Mouse (Mus musculus) heart, embryonic 13.5 days (tissue): Measurements from ENCODE around the gene Ikzf4. TPM values are rescaled to one million over a fixed set of nuclear protein-coding genes. Genes with fewer than 3 reads are reported as not detected.
A peak's percentile ranks its signal among the peaks of the same experiment; 100 is the strongest.

ENCODE experiments used
- ATAC-seq: fragments of 200-750 bp; cut with Nextera tagmentation; 2 replicates; pipeline ENCODE4 v1.8.0; 2017; ENCODE audit warnings: moderate TSS enrichment; ENCODE audit not compliant: insufficient number of reproducible peaks, low FRiP score, low TSS enrichment; ENCODE audit errors: extremely low read depth
- H3K27ac ChIP-seq: fragments of 300-500 bp; sonication (generic); replicated peaks from 2 replicates; pipeline ENCODE4 v1.5.1; 2015; ENCODE audit warnings: moderate library complexity, mild to moderate bottlenecking, inconsistent platforms
- H3K27me3 ChIP-seq: fragments of 300-500 bp; sonication (generic); replicated peaks from 2 replicates; pipeline ENCODE4 v1.6.1; 2015; ENCODE audit warnings: mild to moderate bottlenecking, inconsistent platforms
- H3K36me3 ChIP-seq: fragments of 300-500 bp; sonication (generic); 2 replicates; pipeline ENCODE4 v1.6.1; 2015; ENCODE audit warnings: mild to moderate bottlenecking, inconsistent platforms
- H3K4me1 ChIP-seq: fragments of 300-500 bp; sonication (generic); 2 replicates; pipeline ENCODE4 v1.6.1; 2015; ENCODE audit warnings: inconsistent platforms
- H3K4me2 ChIP-seq: fragments of 300-500 bp; sonication (generic); 2 replicates; pipeline ENCODE4 v1.6.1; 2015; ENCODE audit warnings: inconsistent platforms, mild to moderate bottlenecking, moderate library complexity
- H3K4me3 ChIP-seq: fragments of 300-500 bp; sonication (generic); 2 replicates; pipeline ENCODE4 v1.5.1; 2015; ENCODE audit warnings: moderate library complexity, mild to moderate bottlenecking, inconsistent platforms
- H3K9ac ChIP-seq: fragments of 300-500 bp; sonication (generic); 2 replicates; pipeline ENCODE4 v1.6.1; 2015; ENCODE audit warnings: inconsistent platforms, mild to moderate bottlenecking, moderate library complexity
- H3K9me3 ChIP-seq: fragments of 300-500 bp; sonication (generic); 2 replicates; pipeline ENCODE4 v1.6.1; 2016; ENCODE audit warnings: inconsistent platforms
- WGBS: fragments of 180-500 bp; shearing (Covaris S2); methylation state at CpG from one replicate; pipeline ENCODE4 v1.1.7; 2015; ENCODE audit warnings: mixed read lengths; 5-methylcytosine and 5-hydroxymethylcytosine counted together
- polyA plus RNA-seq: library from polyadenylated mRNA; unstranded; fragments of >200 nt; fragmentation: Nextera tagmentation; extraction: Ambion mirVana; gene quantifications from 2 replicates; pipeline ENCODE4 v1.2.1, GENCODE M21; 2015

The Ikzf4 gene
- polyA plus RNA-seq, 1 experiment from 2014 or later, result 1.3 TPM

- Histone ChIP-seq H3K4me1 (peaks cover 7% of the 10 kb centered on the region), H3K4me2 (no peak overlapping the region), H3K27me3 (no peaks in the 10 kb centered on the region), H3K9me3 (no peaks in the 10 kb centered on the region), H3K4me3 (no peak overlapping the region), H3K9ac (no peak overlapping the region), H3K27ac (no peak overlapping the region), H3K36me3 (no peaks in the 10 kb centered on the region)
- WGBS, result 46% methylated on average over 5 of the region's 5 CpGs
- ATAC-seq, result no peak
These were observed 17.8 kb upstream of the Ikzf4 start for GRCm38 (mm10) chr10:128663441-128664220.

GRCm38 (mm10) chr10:128662465-128662864, 16.7 kb upstream of the Ikzf4 start:
- Histone ChIP-seq H3K9ac (no peak overlapping the region), H3K27me3 (no peaks in the 10 kb centered on the region), H3K9me3 (no peaks in the 10 kb centered on the region), H3K4me3 (no peak overlapping the region), H3K4me2 (no peak overlapping the region), H3K27ac (no peak overlapping the region), H3K36me3 (no peaks in the 10 kb centered on the region), H3K4me1 (0 out of 2 replicates have a peak, but pooled peaks cover 3% of the 10 kb centered on the region)
- ATAC-seq, result no peak

GRCm38 (mm10) chr10:128659490-128659889, 13.7 kb upstream of the Ikzf4 start:
- H3K4me2 ChIP-seq, result no peak overlapping the region
- H3K27me3 ChIP-seq, result no peaks in the 10 kb centered on the region
- no peak overlapping the region for H3K9ac ChIP-seq
- H3K4me1 ChIP-seq, result peaks cover 8% of the 10 kb centered on the region
- ATAC-seq, result no peak
- no peak overlapping the region for H3K4me3 ChIP-seq
- no peaks in the 10 kb centered on the region for H3K9me3 ChIP-seq
- H3K36me3 ChIP-seq, result no peaks in the 10 kb centered on the region
- H3K27ac ChIP-seq, result no peak overlapping the region
- 30% methylated on average over 9 of the region's 9 CpGs for WGBS

- H3K4me3 ChIP-seq, result no peak overlapping the region
- no peak for ATAC-seq
- 0 out of 2 replicates have a peak, but pooled peaks cover 4% of the 10 kb centered on the region for H3K27me3 ChIP-seq
- H3K9me3 ChIP-seq, result no peaks in the 10 kb centered on the region
- no peaks in the 10 kb centered on the region for H3K36me3 ChIP-seq
- H3K27ac ChIP-seq, result no peak overlapping the region
- no peak overlapping the region for H3K9ac ChIP-seq
- H3K4me1 ChIP-seq, result peaks cover 8% of the 10 kb centered on the region
- WGBS, result 53% methylated on average over 9 of the region's 9 CpGs
- H3K4me2 ChIP-seq, result no peak overlapping the region
These were observed 12.1 kb upstream of the Ikzf4 start for GRCm38 (mm10) chr10:128657844-128658243.

GRCm38 (mm10) chr10:128656731-128657130, 10.9 kb upstream of the Ikzf4 start:
- H3K9me3 ChIP-seq, result no peaks in the 10 kb centered on the region
- no peaks in the 10 kb centered on the region for H3K36me3 ChIP-seq
- H3K4me2 ChIP-seq, result no peak overlapping the region
- H3K4me3 ChIP-seq, result no peak overlapping the region
- 0 out of 2 replicates have a peak, but pooled peaks cover 4% of the 10 kb centered on the region for H3K27me3 ChIP-seq
- ATAC-seq, result no peak
- no peak overlapping the region for H3K27ac ChIP-seq
- WGBS, result 85% methylated on average over 1 of the region's 1 CpGs
- peaks cover 8% of the 10 kb centered on the region for H3K4me1 ChIP-seq
- no peak overlapping the region for H3K9ac ChIP-seq

GRCm38 (mm10) chr10:128655254-128655653, 9.5 kb upstream of the Ikzf4 start:
- H3K27me3 ChIP-seq, result peaks cover 4% of the 10 kb centered on the region; the same call in 1 of the 2 replicates
- no peaks in the 10 kb centered on the region for H3K9me3 ChIP-seq
- ATAC-seq, result no peak
- 35% methylated on average over 3 of the region's 3 CpGs for WGBS
- H3K4me3 ChIP-seq, result no peak overlapping the region
- H3K4me2 ChIP-seq, result no peak overlapping the region
- H3K36me3 ChIP-seq, result no peaks in the 10 kb centered on the region
- peaks cover 8% of the 10 kb centered on the region for H3K4me1 ChIP-seq
- H3K27ac ChIP-seq, result no peak overlapping the region
- H3K9ac ChIP-seq, result no peak overlapping the region

GRCm38 (mm10) chr10:128653866-128654265, 8.1 kb upstream of the Ikzf4 start:
- Histone ChIP-seq H3K9ac (no peak overlapping the region), H3K9me3 (no peaks in the 10 kb centered on the region), H3K27me3 (peaks cover 4% of the 10 kb centered on the region; the same call in 1 of the 2 replicates), H3K27ac (no peak overlapping the region), H3K4me2 (no peak overlapping the region), H3K4me3 (no peak overlapping the region), H3K36me3 (no peaks in the 10 kb centered on the region), H3K4me1 (peaks cover 5% of the 10 kb centered on the region)
- no peak for ATAC-seq
- WGBS, result 58% methylated on average over 4 of the region's 4 CpGs

GRCm38 (mm10) chr10:128646139-128647089, 623 bp upstream of the Ikzf4 start:
- ATAC-seq, result no peak
- H3K4me2 ChIP-seq, result peak overlapping the region; percentile 92

GRCm38 (mm10) chr10:128642749-128643148, 3.0 kb downstream of the Ikzf4 start:
- no peak overlapping the region for H3K4me2 ChIP-seq
- 72% methylated on average over 6 of the region's 6 CpGs for WGBS
- no peak overlapping the region for H3K27ac ChIP-seq
- no peak overlapping the region for H3K4me3 ChIP-seq
- H3K4me1 ChIP-seq, result peaks cover 36% of the 10 kb centered on the region
- H3K9me3 ChIP-seq, result no peaks in the 10 kb centered on the region
- ATAC-seq, result no peak
- peaks cover 17% of the 10 kb centered on the region for H3K27me3 ChIP-seq
- 0 out of 2 replicates have a peak, but pooled peaks cover 3% of the 10 kb centered on the region for H3K36me3 ChIP-seq
- no peak overlapping the region for H3K9ac ChIP-seq

More at GRCm38 (mm10) chr10:128646139-128647089, 623 bp upstream of the Ikzf4 start:
- no peaks in the 10 kb centered on the region for H3K9me3 ChIP-seq
- peaks cover 32% of the 10 kb centered on the region for H3K4me1 ChIP-seq
- H3K36me3 ChIP-seq, result no peaks in the 10 kb centered on the region
- H3K27ac ChIP-seq, result peak overlapping the region; percentile 24; the same call in 1 of the 2 replicates
- H3K9ac ChIP-seq, result peak overlapping the region; percentile 82
- WGBS, result 5% methylated on average over 13 of the region's 13 CpGs
- H3K27me3 ChIP-seq, result peaks cover 17% of the 10 kb centered on the region
- peak overlapping the region; percentile 62 for H3K4me3 ChIP-seq

GRCm38 (mm10) chr10:128641871-128642270, 3.9 kb downstream of the Ikzf4 start:
- H3K4me3 ChIP-seq, result no peak overlapping the region
- peaks cover 37% of the 10 kb centered on the region for H3K4me1 ChIP-seq
- peak overlapping the region; percentile 26; the same call in 1 of the 2 replicates for H3K4me2 ChIP-seq
- no peak overlapping the region for H3K27ac ChIP-seq
- H3K36me3 ChIP-seq, result 0 out of 2 replicates have a peak, but pooled peaks cover 3% of the 10 kb centered on the region
- no peaks in the 10 kb centered on the region for H3K9me3 ChIP-seq
- WGBS, result 39% methylated on average over 7 of the region's 7 CpGs
- no peak overlapping the region for H3K9ac ChIP-seq
- peaks cover 17% of the 10 kb centered on the region for H3K27me3 ChIP-seq
- ATAC-seq, result no peak

GRCm38 (mm10) chr10:128640891-128641290, 4.9 kb downstream of the Ikzf4 start:
- H3K27me3 ChIP-seq, result peaks cover 17% of the 10 kb centered on the region
- H3K36me3 ChIP-seq, result 0 out of 2 replicates have a peak, but pooled peaks cover 3% of the 10 kb centered on the region
- no peak overlapping the region for H3K9ac ChIP-seq
- H3K4me3 ChIP-seq, result no peak overlapping the region
- H3K4me1 ChIP-seq, result peaks cover 33% of the 10 kb centered on the region
- no peak overlapping the region for H3K4me2 ChIP-seq
- no peak for ATAC-seq
- no peaks in the 10 kb centered on the region for H3K9me3 ChIP-seq
- WGBS, result 89% methylated on average over 15 of the region's 15 CpGs
- no peak overlapping the region for H3K27ac ChIP-seq
